Mouse (Mus musculus): Measurements from ENCODE around the gene Lrrc28. TPM values are rescaled to one million over a fixed set of nuclear protein-coding genes. Genes with fewer than 3 reads are reported as not detected.

The Lrrc28 gene
- 10 to 100 TPM; 15.7 to 17.7 TPM for total RNA-seq (2021)

- peak; percentile 100 for DNase-seq
Measured at GRCm38 (mm10) chr7:67644833-67645680, at the start of gene Lrrc28. Gene Lrrc28 (minus strand): TSS chr7:67645268.

- no peak for DNase-seq
Measured at GRCm38 (mm10) chr7:67692791-67693538, 47.9 kb upstream of the Lrrc28 start.

GRCm38 (mm10) chr7:67692141-67692540, 47.1 kb upstream of the Lrrc28 start:
- peak; percentile 71 for DNase-seq

GRCm38 (mm10) chr7:67691036-67691435, 46.0 kb upstream of the Lrrc28 start:
- DNase-seq, result no peak

- no peak for DNase-seq
Measured at GRCm38 (mm10) chr7:67689793-67690192, 44.7 kb upstream of the Lrrc28 start.

DNA sequence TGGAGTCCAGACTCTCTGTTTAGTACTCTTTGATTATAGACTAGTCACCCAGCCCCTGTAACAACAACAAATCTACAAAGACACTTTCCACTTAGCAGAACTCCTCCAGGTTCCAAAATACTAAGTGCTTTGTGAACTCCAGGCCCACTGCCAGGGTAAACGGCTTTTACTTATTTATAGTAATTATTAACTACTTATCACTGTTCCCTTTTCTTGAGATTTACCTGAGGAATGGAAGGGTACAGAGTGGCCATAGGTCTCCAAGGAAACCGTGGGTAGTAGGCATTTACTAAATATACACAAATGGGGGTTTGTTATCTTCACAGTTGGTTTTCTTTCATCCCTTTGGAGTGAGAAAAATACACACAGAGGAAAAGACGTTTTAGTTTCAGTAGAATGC, 43.2 kb upstream of the Lrrc28 start:
- DNase-seq, result no peak

DNA sequence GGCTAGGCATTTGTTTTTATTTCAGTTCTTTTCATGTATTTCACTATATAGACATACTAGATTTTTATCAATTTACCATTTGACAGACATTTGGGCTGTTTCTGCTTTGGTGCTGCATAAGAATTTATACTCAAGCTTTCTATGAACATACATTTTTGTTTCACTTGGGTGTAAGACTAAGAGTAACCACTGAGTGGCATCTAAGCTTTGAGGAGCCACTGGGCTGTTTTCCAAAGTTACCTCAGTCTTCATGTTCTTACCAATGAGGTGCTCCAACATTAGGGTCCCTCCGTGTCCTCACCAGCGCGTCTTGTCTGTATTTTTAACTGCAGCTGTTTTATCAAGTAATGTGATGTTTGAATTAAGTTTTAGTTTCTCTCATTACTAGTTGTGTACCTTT, 41.5 kb upstream of the Lrrc28 start:
- DNase-seq, result no peak

- DNase-seq, result no peak
Measured at GRCm38 (mm10) chr7:67683006-67683405, 37.9 kb upstream of the Lrrc28 start.

DNA sequence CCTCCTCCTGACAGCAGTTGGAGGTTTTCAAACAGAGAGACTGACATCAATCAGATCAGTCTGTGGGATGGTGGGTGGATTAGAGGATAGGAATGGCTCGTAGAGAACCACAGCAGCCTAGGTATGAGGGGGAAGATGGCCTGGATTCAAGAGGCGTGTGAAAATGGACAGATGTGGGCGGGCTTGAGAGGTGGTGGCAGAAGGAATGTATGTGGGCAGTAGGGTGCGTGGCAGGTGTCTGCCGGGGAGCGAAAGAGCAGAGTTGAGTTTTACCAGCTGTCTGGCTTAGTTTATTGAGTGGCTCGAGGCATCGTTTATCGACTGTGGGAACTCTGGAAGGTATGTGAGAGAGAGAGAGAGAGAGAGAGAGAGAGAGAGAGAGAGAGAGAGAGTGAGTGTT, 36.0 kb upstream of the Lrrc28 start:
- DNase-seq, result no peak

DNA sequence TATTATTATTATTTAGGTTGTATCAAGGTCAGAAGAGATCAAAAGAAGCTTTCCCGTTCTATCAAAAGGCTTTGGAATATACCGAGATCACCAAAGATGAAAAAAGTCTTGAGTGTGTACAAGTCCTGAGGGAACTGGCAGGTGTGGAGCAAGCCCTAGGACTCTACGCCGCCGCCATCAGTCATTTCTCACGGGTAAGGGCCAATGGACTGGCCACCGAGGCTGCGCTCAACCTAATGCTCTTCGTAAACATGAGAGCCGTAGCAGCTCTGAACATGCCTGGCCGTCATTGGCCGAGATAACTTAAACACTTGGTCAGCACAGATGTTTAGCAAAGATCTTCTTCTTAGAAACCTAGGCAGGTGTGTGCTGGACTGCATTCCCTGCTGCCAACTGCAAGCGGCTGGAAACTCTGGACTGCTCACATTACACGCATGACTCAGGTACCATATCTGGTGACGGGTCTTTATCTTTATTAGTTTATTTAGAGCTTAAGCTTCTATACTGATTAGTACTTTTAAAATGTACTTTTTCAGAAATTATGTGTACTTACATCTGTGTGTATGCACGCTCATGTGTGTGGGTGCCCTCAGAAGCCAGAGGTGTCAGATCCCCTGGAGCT, 33.9 kb upstream of the Lrrc28 start:
- no peak for DNase-seq

- DNase-seq, result no peak
Measured at GRCm38 (mm10) chr7:67673656-67674055, 28.6 kb upstream of the Lrrc28 start.

GRCm38 (mm10) chr7:67672650-67673049, 27.6 kb upstream of the Lrrc28 start:
- DNase-seq, result peak; percentile 99

DNA sequence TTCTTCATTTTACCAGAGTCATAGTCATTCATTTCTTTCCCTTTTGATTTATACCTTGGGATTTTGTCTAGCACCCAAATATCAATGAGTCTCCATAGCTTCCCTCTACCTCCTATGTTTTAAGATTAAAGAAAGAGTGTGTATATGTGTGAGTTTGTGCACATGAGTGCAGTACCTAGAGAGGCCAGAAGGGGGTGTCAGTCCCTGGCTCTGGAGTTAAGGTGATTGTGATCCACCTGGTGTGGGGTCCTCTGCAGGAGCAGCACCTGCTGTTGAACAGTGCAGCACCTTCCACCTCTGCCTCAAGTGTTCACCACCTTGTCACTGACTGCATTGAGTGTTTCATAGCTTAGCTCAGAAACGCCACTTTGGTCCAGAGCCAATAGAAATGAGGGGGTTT, 25.9 kb upstream of the Lrrc28 start:
- DNase-seq, result no peak

- DNase-seq, result no peak
Measured at GRCm38 (mm10) chr7:67663981-67664694, 19.1 kb upstream of the Lrrc28 start.

- DNase-seq, result no peak
Measured at GRCm38 (mm10) chr7:67662424-67662823, 17.4 kb upstream of the Lrrc28 start.

DNA sequence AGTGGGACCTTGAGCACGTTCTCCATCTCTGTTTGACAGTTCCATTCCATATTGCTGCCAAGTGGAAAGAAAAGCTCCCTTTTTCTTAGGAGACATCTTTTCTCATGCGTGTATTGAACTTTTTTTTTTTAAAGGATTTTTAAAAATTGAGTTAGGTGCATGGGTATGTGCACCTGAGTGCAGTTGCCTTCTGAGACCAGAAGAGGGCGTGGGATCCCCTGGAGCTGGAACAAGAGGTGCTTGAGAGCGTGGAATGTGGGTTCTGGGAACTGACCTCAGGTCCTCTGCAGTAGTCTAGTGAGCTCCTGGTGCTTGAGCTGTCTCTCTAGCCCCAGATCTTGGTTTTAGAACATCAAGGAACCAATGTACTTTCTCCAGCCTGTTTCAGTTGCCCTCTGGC, 13.0 kb upstream of the Lrrc28 start:
- no peak for DNase-seq

DNA sequence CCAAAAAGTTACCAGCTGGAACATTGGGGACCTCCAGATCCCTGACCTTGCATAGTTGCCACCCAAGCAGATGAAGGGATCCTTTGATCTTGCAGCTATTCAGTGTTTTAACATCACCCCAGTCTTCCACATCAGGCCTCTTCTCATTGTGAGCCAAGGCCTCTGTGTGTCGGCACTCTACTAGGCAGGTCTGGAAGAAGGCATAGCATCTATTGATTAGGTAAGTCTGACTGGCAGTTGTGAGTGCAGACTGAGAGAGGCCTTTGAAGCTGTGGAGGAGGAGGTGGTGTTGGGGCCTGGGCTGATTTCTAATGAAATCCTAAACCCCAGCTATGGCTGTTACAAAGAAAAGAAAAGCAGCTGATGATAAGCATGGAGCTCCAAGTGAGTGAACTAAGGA, 10.1 kb upstream of the Lrrc28 start:
- DNase-seq, result no peak

GRCm38 (mm10) chr7:67654668-67655067, 9.6 kb upstream of the Lrrc28 start:
- DNase-seq, result no peak

DNA sequence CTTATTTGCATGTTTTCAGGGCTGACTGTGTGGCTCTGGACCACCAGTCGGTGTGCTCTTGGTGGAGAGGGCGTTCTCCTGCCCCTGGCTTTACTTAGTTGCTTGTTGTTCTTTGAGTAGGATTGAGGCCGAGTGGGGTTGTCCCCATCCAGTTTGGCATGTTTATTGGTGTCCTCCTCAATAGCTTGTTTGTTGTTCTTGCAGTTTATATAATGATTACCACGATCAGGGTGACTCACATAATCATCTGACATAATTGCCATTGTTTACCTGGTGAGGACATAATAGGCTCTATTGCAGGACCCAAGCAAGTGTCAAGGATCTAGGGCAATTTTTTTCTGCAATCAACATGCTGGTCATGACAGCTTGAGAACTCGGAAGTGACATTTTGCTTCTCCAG, 7.1 kb upstream of the Lrrc28 start:
- no peak for DNase-seq

GRCm38 (mm10) chr7:67648376-67648775, 3.3 kb upstream of the Lrrc28 start:
- DNase-seq, result no peak

DNA sequence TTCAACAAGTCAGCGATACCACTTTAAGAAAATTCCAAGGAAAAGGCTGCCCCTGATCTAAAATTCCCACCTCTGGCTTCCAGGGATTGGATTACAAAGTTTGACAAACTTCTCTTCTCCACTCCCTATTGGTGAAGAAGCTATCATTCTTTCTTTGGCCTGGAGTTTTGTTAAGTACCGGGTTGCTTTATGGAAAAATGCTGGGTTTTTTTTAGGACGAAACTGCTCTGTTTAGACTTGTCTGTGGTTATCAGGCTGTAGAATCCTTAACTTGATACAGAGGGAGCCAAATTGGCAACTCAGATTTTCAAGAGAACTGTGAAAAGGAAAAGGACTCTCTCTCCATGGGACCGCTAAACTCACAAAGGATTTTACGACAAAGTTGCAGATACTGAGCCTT, 2.2 kb upstream of the Lrrc28 start, which contains the start of gene Ttc23:
Gene Ttc23, plus strand, starts transcription at position 134 of the 400 bp plus-strand sequence.
- no peak for DNase-seq

DNA sequence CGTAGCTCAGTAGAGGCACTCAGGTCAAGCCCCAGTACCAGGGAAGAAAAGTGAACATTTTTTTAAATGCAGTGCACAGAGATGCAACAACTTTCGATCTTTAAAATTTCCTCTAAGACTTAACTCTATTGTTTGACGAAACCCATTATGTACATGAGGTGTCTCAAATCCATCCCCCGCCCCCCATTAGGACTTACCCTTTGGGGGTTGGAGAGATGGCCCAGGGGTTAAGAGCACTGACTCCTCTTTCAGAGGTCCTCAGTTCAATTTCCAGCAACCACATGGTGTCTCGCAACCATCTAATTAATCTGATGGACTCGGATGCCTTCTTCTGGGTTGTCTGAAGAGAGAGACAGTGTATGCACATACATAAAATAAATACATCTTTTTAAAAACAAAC, 1.1 kb upstream of the Lrrc28 start:
- DNase-seq, result no peak

- no peak for DNase-seq
Measured at GRCm38 (mm10) chr7:67645681-67646014, 580 bp upstream of the Lrrc28 start.

Measured in heart, postnatal 4 days (tissue).